Comparison of ENCODE assay signal across 8 mouse cellular contexts in genomic region chr3:98941066-98941551, GRCm38 (mm10). TPM values are rescaled to one million over a fixed set of nuclear protein-coding genes. Genes with fewer than 3 reads are reported as not detected.
DNase-seq lines count a peak whose midpoint lies in the region; ATAC-seq and TF ChIP-seq lines count a peak whose summit lies in the region.

No protein-coding gene starts in this region.

- WGBS in liver, embryonic 14.5 days (ENCODE audit: insufficient replicate concordance): 7% methylated on average over 22 of the region's 24 CpGs

- TF ChIP-seq CTCF in gastrocnemius, adult 2 months (IDR thresholded peaks at IDR 0.05): no peak
- TF ChIP-seq CTCF in liver, embryonic 14.5 days (IDR thresholded peaks at IDR 0.05; ENCODE audit: low read depth): no peak

- no peaks in the 10 kb centered on the region for H3K9me3 ChIP-seq in liver, embryonic 14.5 days (ENCODE audit: control insufficient read depth, low read length)

- DNase-seq in gastrocnemius, adult 2 months: no peak
- no peak for DNase-seq in gastrocnemius, adult 18-20 months (ENCODE audit: low spot score)
- DNase-seq in thymus, postnatal 25 days: peak; percentile 2
- DNase-seq in thymus, postnatal 10 days (ENCODE audit: low spot score in 2 of 2): no peak
- no peak for DNase-seq in liver, embryonic 14.5 days (ENCODE audit: low read depth in 3 of 3, low spot score in 3 of 3)
- DNase-seq in urinary bladder, postnatal 10 days (ENCODE audit: low spot score): no peak
- no peak for DNase-seq in gastrocnemius, postnatal 25 days
- no peak for DNase-seq in urinary bladder, postnatal 4 days (ENCODE audit: low spot score in 2 of 2)

- peak overlapping the region; percentile 54 for H3K4me3 ChIP-seq in gastrocnemius, adult 2 months
- peak overlapping the region in 1 of 2 experiments; percentile 20; a peak in 2 of 4 replicates for H3K4me3 ChIP-seq in liver, embryonic 14.5 days (ENCODE audit: insufficient read depth in 1 of 2, low read depth in 2 of 2, low read length in 2 of 2)

- no peak for ATAC-seq in liver, embryonic 14.5 days (ENCODE audit: insufficient read depth)

- no peak for TF ChIP-seq EP300 in liver, embryonic 14.5 days (IDR thresholded peaks at IDR 0.05; ENCODE audit: low read depth)

- no peaks in the 10 kb centered on the region for H3K27me3 ChIP-seq in liver, embryonic 14.5 days (ENCODE audit: control insufficient read depth, insufficient read depth, low read length)

- H3K27ac ChIP-seq in gastrocnemius, adult 2 months: no peak overlapping the region
- no peak overlapping the region for H3K27ac ChIP-seq in liver, embryonic 14.5 days

- intact Hi-C loops in gastrocnemius, adult 2 months (cut with DNase I): no loop called here

- H3K9ac ChIP-seq in liver, embryonic 14.5 days (replicated peaks): no peak overlapping the region

- H3K36me3 ChIP-seq in liver, embryonic 14.5 days (replicated peaks; ENCODE audit: control insufficient read depth, insufficient read depth, low read depth): no peaks in the 10 kb centered on the region

- peak overlapping the region; percentile 41 for H3K4me2 ChIP-seq in liver, embryonic 14.5 days (ENCODE audit: low read depth)

- H3K4me1 ChIP-seq in liver, embryonic 14.5 days (replicated peaks; ENCODE audit: control insufficient read depth in 2 of 2, insufficient read depth in 2 of 2, low read length in 1 of 2): peaks cover 0 to 5% of the 10 kb centered on the region in 2 experiments; a peak in 1 of 4 replicates

RNA-seq across cellular contexts. Expression of gene Hao2, which starts 48.1 kb away (rescaled TPM):
- not detected for total RNA-seq in gastrocnemius, adult 2 months (2021)
- total RNA-seq in gastrocnemius, adult 18-20 months (2021): under 1 TPM in 1 of 2 experiments, not detected in 1; 0.21 TPM
- polyA plus RNA-seq in liver, embryonic 14.5 days (2012; rRNA removed): 1.9 and 2.5 TPM in 2 replicates
- polyA plus RNA-seq in liver, embryonic 14.5 days (2014; fragmentation: Nextera tagmentation; extraction: Ambion mirVana): 6.1 and 7.2 TPM in 2 replicates
- not detected for total RNA-seq in gastrocnemius, postnatal 25 days (2021)
